Mouse (Mus musculus): ENCODE results near the gene Ripor2. TPM values are rescaled to one million over a fixed set of nuclear protein-coding genes. Genes with fewer than 3 reads are reported as not detected.

The Ripor2 gene
- polyA plus RNA-seq, 1 experiment from 2014 or later, result 3.1 TPM

- no peaks in the 10 kb centered on the region for H3K9me3 ChIP-seq (ENCODE audit: control insufficient read depth, low read length)
- H3K36me3 ChIP-seq (ENCODE audit: control insufficient read depth, insufficient read depth, low read length), result no peaks in the 10 kb centered on the region
- no peak overlapping the region for H3K4me3 ChIP-seq (ENCODE audit: low read length)
- no peaks in the 10 kb centered on the region for H3K4me1 ChIP-seq (ENCODE audit: control insufficient read depth, insufficient read depth, low read length)
- no peaks in the 10 kb centered on the region for H3K27me3 ChIP-seq (ENCODE audit: control insufficient read depth, insufficient read depth, low read length)
- ATAC-seq (ENCODE audit: low FRiP score, low TSS enrichment), result no peak
- WGBS, result 76% methylated on average over 3 of the region's 3 CpGs
- H3K4me2 ChIP-seq (replicated peaks; ENCODE audit: low read depth, low read length), result no peak overlapping the region
- no peak overlapping the region for H3K27ac ChIP-seq (ENCODE audit: low read depth, low read length)
- no peak overlapping the region for H3K9ac ChIP-seq (ENCODE audit: low read depth, low read length)
Observed at GRCm38 (mm10) chr13:24646324-24646723, 64.3 kb downstream of the Ripor2 start.

DNA sequence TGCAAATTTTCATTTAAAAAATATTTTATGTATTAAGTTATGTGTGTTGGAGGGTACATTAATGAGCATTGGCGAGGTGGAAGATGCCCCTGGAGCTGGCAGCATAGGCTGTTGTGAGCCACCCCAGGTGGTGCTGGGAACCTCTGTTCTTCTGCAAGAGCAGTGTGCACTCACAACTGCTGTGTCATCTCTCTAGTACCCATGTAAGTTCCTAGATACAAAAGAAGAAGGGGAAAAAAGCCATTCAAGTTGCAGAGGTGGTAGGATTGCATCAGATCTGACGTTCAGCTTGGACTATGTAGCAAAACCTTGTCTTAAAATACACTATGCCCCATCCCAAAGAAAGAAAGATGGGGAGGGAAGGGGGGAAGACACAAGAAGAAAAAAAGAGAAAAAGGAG is 65.5 kb downstream of the Ripor2 start:
- Histone ChIP-seq H3K4me1 (ENCODE audit: control insufficient read depth, insufficient read depth, low read length) (no peaks in the 10 kb centered on the region), H3K9ac (ENCODE audit: low read depth, low read length) (no peak overlapping the region), H3K9me3 (ENCODE audit: control insufficient read depth, low read length) (no peaks in the 10 kb centered on the region), H3K27me3 (ENCODE audit: control insufficient read depth, insufficient read depth, low read length) (no peaks in the 10 kb centered on the region), H3K4me3 (ENCODE audit: low read length) (no peak overlapping the region), H3K36me3 (ENCODE audit: control insufficient read depth, insufficient read depth, low read length) (no peaks in the 10 kb centered on the region), H3K4me2 (replicated peaks; ENCODE audit: low read depth, low read length) (no peak overlapping the region), H3K27ac (ENCODE audit: low read depth, low read length) (no peak overlapping the region)
- 80% methylated on average over 2 of the region's 2 CpGs for WGBS
- no peak for ATAC-seq (ENCODE audit: low FRiP score, low TSS enrichment)

- Histone ChIP-seq H3K4me3 (ENCODE audit: low read length) (no peak overlapping the region), H3K27ac (ENCODE audit: low read depth, low read length) (no peak overlapping the region), H3K9me3 (ENCODE audit: control insufficient read depth, low read length) (no peaks in the 10 kb centered on the region), H3K9ac (ENCODE audit: low read depth, low read length) (no peak overlapping the region), H3K4me2 (replicated peaks; ENCODE audit: low read depth, low read length) (no peak overlapping the region), H3K27me3 (ENCODE audit: control insufficient read depth, insufficient read depth, low read length) (no peaks in the 10 kb centered on the region), H3K4me1 (ENCODE audit: control insufficient read depth, insufficient read depth, low read length) (no peaks in the 10 kb centered on the region), H3K36me3 (ENCODE audit: control insufficient read depth, insufficient read depth, low read length) (no peaks in the 10 kb centered on the region)
- ATAC-seq (ENCODE audit: low FRiP score, low TSS enrichment), result no peak
- WGBS, result 76% methylated on average over 5 of the region's 5 CpGs
Observed at GRCm38 (mm10) chr13:24648027-24648426, 66.0 kb downstream of the Ripor2 start.

GRCm38 (mm10) chr13:24648668-24649067 is 66.7 kb downstream of the Ripor2 start:
- ATAC-seq (ENCODE audit: low FRiP score, low TSS enrichment), result no peak
- 88% methylated on average over 3 of the region's 3 CpGs for WGBS
- no peaks in the 10 kb centered on the region for H3K27me3 ChIP-seq (ENCODE audit: control insufficient read depth, insufficient read depth, low read length)
- no peak overlapping the region for H3K4me2 ChIP-seq (replicated peaks; ENCODE audit: low read depth, low read length)
- no peaks in the 10 kb centered on the region for H3K36me3 ChIP-seq (ENCODE audit: control insufficient read depth, insufficient read depth, low read length)
- no peak overlapping the region for H3K9ac ChIP-seq (ENCODE audit: low read depth, low read length)
- no peaks in the 10 kb centered on the region for H3K4me1 ChIP-seq (ENCODE audit: control insufficient read depth, insufficient read depth, low read length)
- H3K27ac ChIP-seq (ENCODE audit: low read depth, low read length), result no peak overlapping the region
- no peaks in the 10 kb centered on the region for H3K9me3 ChIP-seq (ENCODE audit: control insufficient read depth, low read length)
- H3K4me3 ChIP-seq (ENCODE audit: low read length), result no peak overlapping the region

DNA sequence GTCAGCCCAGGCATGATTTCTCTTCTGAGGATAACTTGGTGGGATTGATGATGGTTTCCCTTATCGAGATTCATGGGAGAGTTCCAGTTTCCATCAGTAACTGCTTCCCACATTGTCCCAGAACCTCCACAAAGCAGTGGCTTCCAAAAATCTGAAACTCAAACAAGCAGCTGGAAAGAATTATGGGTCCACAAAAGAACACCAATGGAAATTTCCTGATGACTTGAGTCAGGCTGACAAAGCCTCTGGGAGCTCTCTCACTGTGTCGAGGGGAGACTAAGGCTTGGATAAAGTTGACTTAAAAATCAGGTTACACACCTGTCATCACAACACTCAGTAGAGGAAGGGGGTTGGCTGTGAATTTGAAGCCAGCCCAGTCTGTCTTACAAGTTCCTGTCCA is 67.1 kb downstream of the Ripor2 start:
- 62% methylated on average over 2 of the region's 2 CpGs for WGBS
- no peaks in the 10 kb centered on the region for H3K4me1 ChIP-seq (ENCODE audit: control insufficient read depth, insufficient read depth, low read length)
- H3K27ac ChIP-seq (ENCODE audit: low read depth, low read length), result no peak overlapping the region
- H3K4me2 ChIP-seq (replicated peaks; ENCODE audit: low read depth, low read length), result no peak overlapping the region
- H3K4me3 ChIP-seq (ENCODE audit: low read length), result no peak overlapping the region
- no peaks in the 10 kb centered on the region for H3K36me3 ChIP-seq (ENCODE audit: control insufficient read depth, insufficient read depth, low read length)
- no peaks in the 10 kb centered on the region for H3K27me3 ChIP-seq (ENCODE audit: control insufficient read depth, insufficient read depth, low read length)
- ATAC-seq (ENCODE audit: low FRiP score, low TSS enrichment), result no peak
- H3K9me3 ChIP-seq (ENCODE audit: control insufficient read depth, low read length), result no peaks in the 10 kb centered on the region
- no peak overlapping the region for H3K9ac ChIP-seq (ENCODE audit: low read depth, low read length)

DNA sequence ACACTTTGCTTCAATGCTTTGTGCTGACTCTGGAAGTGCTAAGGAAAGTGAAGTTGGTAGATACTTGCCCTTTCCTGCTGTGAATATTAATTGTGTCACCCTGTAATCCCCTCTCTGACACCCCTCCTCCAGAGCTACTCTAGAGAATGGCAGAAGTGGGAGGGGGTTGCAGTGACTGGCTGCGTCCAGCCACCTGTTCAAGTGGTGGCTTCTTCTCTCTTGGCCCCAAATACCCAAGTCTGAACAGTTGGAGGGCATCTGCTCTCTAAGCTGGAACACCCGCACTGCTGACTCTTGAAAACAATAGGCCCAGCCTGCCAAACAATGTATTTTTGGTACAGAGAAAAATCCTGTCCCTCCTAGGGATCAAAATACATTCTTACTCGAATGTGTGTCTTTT is 69.0 kb downstream of the Ripor2 start:
- no peak for ATAC-seq (ENCODE audit: low FRiP score, low TSS enrichment)

DNA sequence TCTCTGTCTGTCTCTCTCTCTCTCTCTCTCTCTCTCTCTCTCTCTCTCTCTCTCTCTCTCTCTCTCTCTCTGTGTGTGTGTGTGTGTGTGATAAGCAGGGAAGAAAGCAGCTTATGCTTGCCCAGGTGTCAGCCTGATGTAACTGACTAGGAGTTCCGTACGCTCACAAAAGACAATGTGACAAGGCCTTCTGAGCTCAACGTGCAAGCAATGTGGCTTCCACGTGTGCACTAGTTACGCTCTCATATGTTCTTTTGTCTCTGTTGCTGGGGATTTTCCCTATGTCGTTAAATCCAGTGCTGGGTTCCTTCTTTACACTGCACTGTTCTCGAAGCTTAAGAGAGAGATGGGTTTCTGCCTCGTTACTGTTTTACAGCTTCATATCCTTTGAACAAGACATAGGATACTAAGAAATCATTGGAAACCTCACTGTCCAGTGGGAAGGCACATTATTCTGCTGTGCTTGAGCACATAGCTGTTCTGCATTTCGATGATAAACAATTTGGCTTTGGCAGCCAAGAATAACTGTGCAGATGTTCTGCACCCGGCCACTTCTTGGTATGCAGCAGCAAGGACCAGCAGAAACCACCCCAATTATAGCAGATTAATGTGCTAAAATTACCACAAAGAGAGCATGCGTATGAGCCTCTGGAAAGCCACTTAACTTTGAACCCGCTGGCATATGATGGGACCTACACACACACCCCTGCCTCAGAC is 73.1 kb downstream of the Ripor2 start:
- Histone ChIP-seq H3K36me3 (ENCODE audit: control insufficient read depth, insufficient read depth, low read length) (no peaks in the 10 kb centered on the region), H3K4me2 (replicated peaks; ENCODE audit: low read depth, low read length) (no peak overlapping the region), H3K27ac (ENCODE audit: low read depth, low read length) (no peak overlapping the region), H3K4me3 (ENCODE audit: low read length) (no peak overlapping the region), H3K4me1 (ENCODE audit: control insufficient read depth, insufficient read depth, low read length) (no peaks in the 10 kb centered on the region), H3K9me3 (ENCODE audit: control insufficient read depth, low read length) (no peaks in the 10 kb centered on the region), H3K27me3 (ENCODE audit: control insufficient read depth, insufficient read depth, low read length) (no peaks in the 10 kb centered on the region), H3K9ac (ENCODE audit: low read depth, low read length) (no peak overlapping the region)
- no peak for ATAC-seq (ENCODE audit: low FRiP score, low TSS enrichment)
- WGBS, result 71% methylated on average over 12 of the region's 12 CpGs

More for the DNA sequence above, 69.0 kb downstream of the Ripor2 start:
- Histone ChIP-seq H3K36me3 (ENCODE audit: control insufficient read depth, insufficient read depth, low read length) (no peaks in the 10 kb centered on the region), H3K27ac (ENCODE audit: low read depth, low read length) (no peak overlapping the region), H3K9ac (ENCODE audit: low read depth, low read length) (no peak overlapping the region), H3K27me3 (ENCODE audit: control insufficient read depth, insufficient read depth, low read length) (no peaks in the 10 kb centered on the region), H3K9me3 (ENCODE audit: control insufficient read depth, low read length) (no peaks in the 10 kb centered on the region), H3K4me3 (ENCODE audit: low read length) (no peak overlapping the region), H3K4me1 (ENCODE audit: control insufficient read depth, insufficient read depth, low read length) (no peaks in the 10 kb centered on the region), H3K4me2 (replicated peaks; ENCODE audit: low read depth, low read length) (no peak overlapping the region)
- WGBS, result 85% methylated on average over 3 of the region's 3 CpGs

DNA sequence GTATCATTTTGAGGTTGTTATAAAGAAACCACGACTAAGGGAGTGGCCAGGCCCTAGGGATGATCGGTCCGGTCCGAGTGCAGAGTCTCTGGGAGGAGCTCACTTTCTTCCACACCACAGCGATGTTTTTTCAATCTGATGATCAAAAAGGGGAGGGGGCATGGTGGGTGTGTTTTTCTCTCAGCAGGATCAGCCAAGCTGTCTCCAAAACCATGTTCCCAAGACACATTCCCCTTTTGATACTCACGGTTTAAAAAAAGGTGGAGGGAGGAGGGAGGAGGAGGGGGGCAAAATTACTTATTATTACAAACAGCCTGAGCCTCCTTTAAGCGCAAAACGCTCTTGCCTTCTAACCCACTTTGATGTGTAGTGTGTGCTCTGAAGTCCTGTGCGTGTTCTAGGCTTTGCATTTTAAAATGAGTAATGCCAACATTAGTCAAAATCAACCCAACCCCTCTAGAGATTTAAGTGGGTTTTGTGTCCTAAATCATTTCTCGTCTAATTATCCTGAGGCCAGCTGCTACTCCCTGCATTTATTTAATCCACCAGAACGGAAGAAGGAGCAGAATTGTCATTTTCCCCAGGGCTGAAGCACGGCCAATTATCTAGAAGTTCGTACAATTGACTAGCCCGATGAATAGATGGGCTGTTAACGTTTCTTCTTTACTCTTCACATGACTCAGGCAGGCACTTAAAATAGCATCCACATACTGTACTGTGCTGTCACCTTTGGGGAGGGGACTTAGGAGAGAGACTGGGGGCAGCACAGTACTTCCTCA is 74.9 kb downstream of the Ripor2 start:
- 65% methylated on average over 15 of the region's 15 CpGs for WGBS
- H3K27me3 ChIP-seq (ENCODE audit: control insufficient read depth, insufficient read depth, low read length), result no peaks in the 10 kb centered on the region
- H3K9me3 ChIP-seq (ENCODE audit: control insufficient read depth, low read length), result no peaks in the 10 kb centered on the region
- no peaks in the 10 kb centered on the region for H3K36me3 ChIP-seq (ENCODE audit: control insufficient read depth, insufficient read depth, low read length)
- H3K4me2 ChIP-seq (replicated peaks; ENCODE audit: low read depth, low read length), result no peak overlapping the region
- no peak for ATAC-seq (ENCODE audit: low FRiP score, low TSS enrichment)
- no peak overlapping the region for H3K4me3 ChIP-seq (ENCODE audit: low read length)
- H3K4me1 ChIP-seq (ENCODE audit: control insufficient read depth, insufficient read depth, low read length), result no peaks in the 10 kb centered on the region
- no peak overlapping the region for H3K27ac ChIP-seq (ENCODE audit: low read depth, low read length)
- no peak overlapping the region for H3K9ac ChIP-seq (ENCODE audit: low read depth, low read length)

DNA sequence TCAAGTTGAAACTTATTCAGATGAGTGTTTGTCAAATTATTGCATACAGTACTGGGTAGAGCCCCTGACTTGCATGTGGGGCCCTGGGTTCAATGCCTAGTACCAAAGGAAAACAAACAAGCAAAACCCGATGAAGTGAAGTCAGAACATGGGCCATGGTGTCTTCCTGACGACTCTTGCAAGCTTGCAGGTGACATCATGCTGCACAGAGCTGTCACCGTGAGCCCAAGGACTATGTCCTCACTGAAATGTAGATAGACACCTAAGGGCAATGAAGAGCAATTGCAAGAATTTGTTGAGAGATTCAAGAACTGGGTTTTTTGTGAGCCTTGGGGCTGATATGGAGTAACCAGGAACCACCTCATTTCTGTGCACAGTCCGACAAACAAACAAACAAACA is 84.8 kb downstream of the Ripor2 start:
- H3K9me3 ChIP-seq (ENCODE audit: control insufficient read depth, low read length), result no peaks in the 10 kb centered on the region
- no peak for ATAC-seq (ENCODE audit: low FRiP score, low TSS enrichment)

More for the DNA sequence above, 84.8 kb downstream of the Ripor2 start:
- Histone ChIP-seq H3K27ac (ENCODE audit: low read depth, low read length) (no peak overlapping the region), H3K9ac (ENCODE audit: low read depth, low read length) (no peak overlapping the region), H3K4me2 (replicated peaks; ENCODE audit: low read depth, low read length) (no peak overlapping the region), H3K27me3 (ENCODE audit: control insufficient read depth, insufficient read depth, low read length) (no peaks in the 10 kb centered on the region), H3K36me3 (ENCODE audit: control insufficient read depth, insufficient read depth, low read length) (no peaks in the 10 kb centered on the region), H3K4me1 (ENCODE audit: control insufficient read depth, insufficient read depth, low read length) (no peaks in the 10 kb centered on the region), H3K4me3 (ENCODE audit: low read length) (no peak overlapping the region)
- 83% methylated on average over 4 of the region's 4 CpGs for WGBS
